Mouse (Mus musculus) urinary bladder, adult 2 months (tissue): ENCODE measurements around the gene Nectin2. TPM values are rescaled to one million over a fixed set of nuclear protein-coding genes. Genes with fewer than 3 reads are reported as not detected.

Experiments
- DNase-seq: peaks from one replicate; pipeline ENCODE4 v3.0.0; 2022; ENCODE audit warnings: low spot score
- polyA plus RNA-seq: library from polyadenylated mRNA; depleted of rRNA; stranded (reverse); fragments of >200 nt; gene quantifications from 2 replicates; pipeline ENCODE4 v1.2.3, GENCODE M21; 2012

Gene Nectin2
- polyA plus RNA-seq, 1 experiment: 37.9 TPM

- DNase-seq: no peak
Measured at GRCm38 (mm10) chr7:19769434-19770374, 19.4 kb upstream of the Nectin2 start.

- DNase-seq: no peak
Measured at GRCm38 (mm10) chr7:19769001-19769400, 18.7 kb upstream of the Nectin2 start.

- no peak for DNase-seq
Measured at GRCm38 (mm10) chr7:19768251-19768650, 18.0 kb upstream of the Nectin2 start.

GRCm38 (mm10) chr7:19764581-19764980 is 14.3 kb upstream of the Nectin2 start:
- DNase-seq: no peak

- DNase-seq: no peak
Measured at GRCm38 (mm10) chr7:19763829-19764477, 13.7 kb upstream of the Nectin2 start.

- DNase-seq: no peak
Measured at GRCm38 (mm10) chr7:19762283-19762682, 12.0 kb upstream of the Nectin2 start.

GRCm38 (mm10) chr7:19760021-19760420 is 9.7 kb upstream of the Nectin2 start:
- DNase-seq: no peak

- DNase-seq: no peak
Measured at GRCm38 (mm10) chr7:19758623-19759022, 8.3 kb upstream of the Nectin2 start.

GRCm38 (mm10) chr7:19755851-19756786 is 5.8 kb upstream of the Nectin2 start:
- DNase-seq: no peak

GRCm38 (mm10) chr7:19755008-19755407 is 4.7 kb upstream of the Nectin2 start:
- no peak for DNase-seq

GRCm38 (mm10) chr7:19754065-19754464 is 3.8 kb upstream of the Nectin2 start:
- DNase-seq: no peak

GRCm38 (mm10) chr7:19753587-19753986 is 3.3 kb upstream of the Nectin2 start:
- no peak for DNase-seq

- DNase-seq: no peak
Measured at GRCm38 (mm10) chr7:19752652-19753051, 2.4 kb upstream of the Nectin2 start.

- DNase-seq: no peak
Measured at GRCm38 (mm10) chr7:19751070-19751383, 744 bp upstream of the Nectin2 start.

- peak; percentile 97 for DNase-seq
Measured at GRCm38 (mm10) chr7:19749389-19750216, 680 bp downstream of the Nectin2 start.

- no peak for DNase-seq
Measured at GRCm38 (mm10) chr7:19748219-19749195, 1.8 kb downstream of the Nectin2 start.

- no peak for DNase-seq
Measured at GRCm38 (mm10) chr7:19747420-19748218, 2.7 kb downstream of the Nectin2 start.

- DNase-seq: no peak
Measured at GRCm38 (mm10) chr7:19746426-19747201, 3.7 kb downstream of the Nectin2 start.
